Mouse (Mus musculus) thymus, adult 2 months (tissue): ENCODE measurements around the gene Myom1. TPM values are rescaled to one million over a fixed set of nuclear protein-coding genes. Genes with fewer than 3 reads are reported as not detected.

Experiments
- DNase-seq: peaks from one replicate; pipeline ENCODE4 v3.0.0; 2021
- H3K27ac ChIP-seq: fragments of 200-500 bp; 2 replicates; pipeline ENCODE4 v1.5.1; 2012; ENCODE audit warnings: low read length, control low read depth; ENCODE audit not compliant: control insufficient read depth, insufficient read depth
- H3K27me3 ChIP-seq: fragments of 200-500 bp; 2 replicates; pipeline ENCODE4 v1.6.1; 2012; ENCODE audit warnings: mild to moderate bottlenecking, low read length, moderate library complexity, mixed read lengths; ENCODE audit not compliant: control insufficient read depth, insufficient read depth
- H3K36me3 ChIP-seq: fragments of 200-500 bp; 2 replicates; pipeline ENCODE4 v1.6.1; 2012; ENCODE audit warnings: mild to moderate bottlenecking, low read length, moderate library complexity; ENCODE audit not compliant: control insufficient read depth, insufficient read depth
- H3K4me1 ChIP-seq: fragments of 200-500 bp; replicated peaks from 2 replicates; pipeline ENCODE4 v1.6.1; 2012; ENCODE audit warnings: low read length; ENCODE audit not compliant: control insufficient read depth, insufficient read depth
- H3K4me3 ChIP-seq: fragments of 200-500 bp; 2 replicates; pipeline ENCODE4 v1.5.1; 2012; ENCODE audit warnings: mild to moderate bottlenecking, low read length, control low read depth, moderate library complexity; ENCODE audit not compliant: control insufficient read depth, insufficient read depth
- CTCF ChIP-seq: fragments of 200-500 bp; IDR thresholded peaks from 2 replicates; pipeline ENCODE4 v1.5.1; 2012; ENCODE audit warnings: mild to moderate bottlenecking, control low read depth, low read length, moderate library complexity, borderline replicate concordance; ENCODE audit not compliant: control insufficient read depth, poor library complexity, insufficient read depth; ENCODE audit errors: extremely low read depth
- POLR2A ChIP-seq: fragments of 200-500 bp; IDR thresholded peaks from 2 replicates; pipeline ENCODE4 v1.6.1; 2012; ENCODE audit warnings: mild to moderate bottlenecking, low read length, control low read depth, moderate library complexity; ENCODE audit not compliant: control insufficient read depth, poor library complexity, insufficient read depth; ENCODE audit errors: extremely low read depth
- WGBS: fragments of 180-500 bp; shearing (Covaris S2); methylation state at CpG from one replicate; pipeline ENCODE4 v1.1.7; 2018; 5-methylcytosine and 5-hydroxymethylcytosine counted together
- polyA plus RNA-seq: library from polyadenylated mRNA; depleted of rRNA; stranded (reverse); fragments of >200 nt; gene quantifications from 2 replicates; pipeline ENCODE4 v1.2.3, GENCODE M21; 2012

Gene Myom1
- polyA plus RNA-seq, 1 experiment, result 6.8 TPM

GRCm38 (mm10) chr17:71013105-71013504 lies 10.7 kb downstream of the Myom1 start:
- no peaks in the 10 kb centered on the region for H3K4me1 ChIP-seq
- no peaks in the 10 kb centered on the region for H3K27me3 ChIP-seq
- no peaks in the 10 kb centered on the region for H3K36me3 ChIP-seq
- no peak overlapping the region for H3K4me3 ChIP-seq
- WGBS, result 92% methylated on average over 6 of the region's 6 CpGs
- H3K27ac ChIP-seq, result no peak overlapping the region
- no peak for DNase-seq
- TF ChIP-seq POLR2A, result no peak
- TF ChIP-seq CTCF, result no peak

DNA sequence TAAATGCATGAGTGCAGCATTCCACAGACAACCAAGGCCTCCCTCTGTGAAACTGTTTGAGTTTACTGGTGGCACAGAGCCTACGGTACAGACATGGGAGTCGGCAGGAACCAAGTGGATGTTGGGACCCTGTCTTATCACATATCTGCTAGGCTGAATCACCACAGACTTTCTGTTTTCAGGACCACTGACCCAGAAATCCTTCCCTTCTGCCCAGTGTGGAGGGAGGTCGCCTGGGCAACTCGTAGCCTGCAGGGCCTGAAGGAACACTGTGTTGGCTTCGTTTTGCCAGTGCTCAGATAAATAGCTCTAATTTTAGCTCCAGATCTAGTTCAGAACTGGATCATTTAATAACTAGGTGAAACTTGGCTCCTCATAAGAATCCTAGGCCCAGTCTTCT lies 12.5 kb downstream of the Myom1 start:
- no peak for DNase-seq
- Histone ChIP-seq H3K4me1 (no peaks in the 10 kb centered on the region), H3K36me3 (no peaks in the 10 kb centered on the region), H3K4me3 (no peak overlapping the region), H3K27ac (no peak overlapping the region), H3K27me3 (no peaks in the 10 kb centered on the region)
- TF ChIP-seq POLR2A (no peak), CTCF (no peak)
- 84% methylated on average over 5 of the region's 5 CpGs for WGBS

DNA sequence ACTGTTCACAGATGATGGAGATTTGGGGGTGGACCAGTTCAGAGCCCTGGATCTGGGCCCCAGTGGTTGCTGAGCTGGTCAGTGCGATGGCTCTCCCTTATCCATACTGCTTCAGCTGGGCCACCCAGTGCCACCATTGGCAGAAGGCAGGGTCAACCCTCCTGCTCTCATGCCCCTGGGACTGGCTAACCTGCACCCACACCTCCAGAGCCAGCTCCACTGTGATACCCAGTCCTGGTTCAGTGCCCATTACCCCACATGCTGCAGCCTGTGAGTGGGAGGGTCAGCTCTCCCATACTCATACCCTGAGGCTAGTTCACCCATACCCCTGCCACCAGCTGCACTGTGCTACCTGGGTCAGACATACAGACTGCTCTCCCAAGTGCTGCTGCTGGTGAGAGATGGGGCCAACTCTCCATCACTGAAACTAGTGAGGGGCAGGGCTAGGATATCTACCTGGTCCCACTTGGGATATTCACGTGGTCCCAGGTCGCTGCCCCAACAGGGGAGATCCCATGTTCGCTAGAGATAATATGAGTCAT lies 15.1 kb downstream of the Myom1 start:
- WGBS, result 95% methylated on average over 4 of the region's 4 CpGs
- TF ChIP-seq CTCF, result no peak
- no peak for TF ChIP-seq POLR2A
- Histone ChIP-seq H3K27me3 (no peaks in the 10 kb centered on the region), H3K4me3 (no peak overlapping the region), H3K36me3 (no peaks in the 10 kb centered on the region), H3K4me1 (no peaks in the 10 kb centered on the region), H3K27ac (no peak overlapping the region)
- DNase-seq, result no peak

- H3K36me3 ChIP-seq, result no peaks in the 10 kb centered on the region
- TF ChIP-seq POLR2A (no peak), CTCF (no peak)
- no peaks in the 10 kb centered on the region for H3K4me1 ChIP-seq
- H3K4me3 ChIP-seq, result no peak overlapping the region
- H3K27me3 ChIP-seq, result no peaks in the 10 kb centered on the region
- DNase-seq, result no peak
- no peak overlapping the region for H3K27ac ChIP-seq
- 99% methylated on average over 3 of the region's 3 CpGs for WGBS
These were observed 15.7 kb downstream of the Myom1 start for GRCm38 (mm10) chr17:71018151-71018550.

DNA sequence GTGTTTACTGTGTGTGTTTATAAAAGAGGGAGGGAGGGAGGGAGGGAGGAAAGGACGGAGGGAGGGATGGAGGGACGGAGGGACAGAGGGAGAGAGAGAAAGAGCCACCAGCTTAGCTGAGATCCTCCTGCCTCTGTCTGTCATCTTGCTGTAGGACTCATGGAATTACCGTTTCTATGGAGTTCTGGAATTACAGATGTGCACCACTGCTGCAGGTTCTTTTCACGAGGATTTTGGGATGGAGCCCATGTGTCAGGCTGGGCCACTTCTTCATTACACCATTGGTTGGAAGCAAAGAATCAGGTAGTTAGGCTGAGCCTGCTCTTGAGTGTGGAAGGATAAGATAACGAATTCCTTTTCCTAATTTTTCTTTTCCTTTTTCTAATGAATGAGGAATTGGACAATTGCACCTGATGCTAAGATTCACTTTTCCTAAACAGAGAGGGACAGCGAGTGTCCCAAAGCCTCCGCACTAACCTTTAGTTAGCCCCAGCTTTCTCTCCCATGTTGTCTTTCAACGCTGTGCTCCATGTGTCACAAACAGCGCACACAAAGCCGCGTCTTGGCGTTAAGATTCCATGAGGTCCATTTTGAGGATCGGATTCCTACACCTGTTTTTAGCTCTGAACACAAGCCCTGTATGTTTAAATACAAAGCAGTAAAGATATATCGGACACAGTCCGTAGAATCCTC lies 16.3 kb downstream of the Myom1 start:
- Histone ChIP-seq H3K4me3 (no peak overlapping the region), H3K27ac (no peak overlapping the region), H3K27me3 (no peaks in the 10 kb centered on the region), H3K36me3 (no peaks in the 10 kb centered on the region), H3K4me1 (no peaks in the 10 kb centered on the region)
- TF ChIP-seq POLR2A, result no peak
- TF ChIP-seq CTCF, result no peak
- WGBS, result 93% methylated on average over 15 of the region's 15 CpGs
- no peak for DNase-seq

DNA sequence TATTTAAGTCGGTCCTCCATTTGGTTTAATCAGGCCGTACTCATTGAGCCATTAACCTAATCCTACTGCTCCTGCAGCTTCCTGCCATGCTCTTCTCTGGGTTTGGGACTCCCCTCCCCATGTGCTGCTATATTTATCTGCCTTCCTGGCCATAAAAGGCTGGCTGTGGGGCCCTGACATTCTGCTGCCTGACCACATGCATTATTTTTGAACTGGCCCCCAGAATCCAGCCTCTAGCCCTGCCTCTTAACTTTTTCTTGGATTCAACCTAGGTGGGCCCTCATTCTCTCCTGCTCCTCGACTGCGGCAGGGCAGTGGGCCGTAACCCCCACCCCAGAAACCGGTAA lies 16.8 kb downstream of the Myom1 start:
- DNase-seq, result no peak
- Histone ChIP-seq H3K27ac (no peak overlapping the region), H3K4me3 (no peak overlapping the region)

More for the DNA sequence above, 16.8 kb downstream of the Myom1 start:
- no peaks in the 10 kb centered on the region for H3K4me1 ChIP-seq
- TF ChIP-seq POLR2A (no peak), CTCF (no peak)
- WGBS, result 76% methylated on average over 6 of the region's 6 CpGs
- H3K36me3 ChIP-seq, result no peaks in the 10 kb centered on the region
- H3K27me3 ChIP-seq, result no peaks in the 10 kb centered on the region
